Mouse (Mus musculus) 3T3-L1 (cell line): ENCODE measurements at regions not wholly inside any gene's neighbourhood (a gene's known extent, or its start where the extent isn't known, plus 50 kb on each side); places are given as distances from the start of the nearest gene placed in this dataset.

Experiments
- DNase-seq: peaks from one replicate; pipeline ENCODE4 v3.0.0-alpha.2; 2015; ENCODE audit warnings: low read depth, low spot score

DNA sequence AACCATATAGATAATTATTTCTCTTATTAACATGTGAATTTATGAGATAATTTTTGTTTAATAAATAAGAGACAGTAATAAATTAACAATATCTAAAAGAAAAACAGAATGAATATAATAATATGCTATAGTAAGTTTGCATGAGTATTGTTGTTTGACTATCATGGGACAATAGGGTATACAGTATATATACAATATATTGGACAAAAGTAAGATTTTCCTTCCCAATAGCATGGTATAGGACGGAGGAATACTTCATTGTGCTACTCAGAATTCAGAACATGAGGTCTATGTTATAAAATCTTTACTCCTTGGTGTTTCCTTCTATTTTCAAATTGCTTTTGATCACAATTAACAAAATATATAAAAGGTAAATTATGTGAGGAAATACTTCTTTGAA, 771.0 kb upstream of the Pcdh20 start:
- DNase-seq = no peak

GRCm38 (mm10) chr14:89236501-89236900, 765.3 kb upstream of the Pcdh20 start:
- DNase-seq = no peak

GRCm38 (mm10) chr14:89230482-89230881, 759.3 kb upstream of the Pcdh20 start:
- DNase-seq = no peak

GRCm38 (mm10) chr14:89217390-89217789, 746.2 kb upstream of the Pcdh20 start:
- no peak for DNase-seq

DNA sequence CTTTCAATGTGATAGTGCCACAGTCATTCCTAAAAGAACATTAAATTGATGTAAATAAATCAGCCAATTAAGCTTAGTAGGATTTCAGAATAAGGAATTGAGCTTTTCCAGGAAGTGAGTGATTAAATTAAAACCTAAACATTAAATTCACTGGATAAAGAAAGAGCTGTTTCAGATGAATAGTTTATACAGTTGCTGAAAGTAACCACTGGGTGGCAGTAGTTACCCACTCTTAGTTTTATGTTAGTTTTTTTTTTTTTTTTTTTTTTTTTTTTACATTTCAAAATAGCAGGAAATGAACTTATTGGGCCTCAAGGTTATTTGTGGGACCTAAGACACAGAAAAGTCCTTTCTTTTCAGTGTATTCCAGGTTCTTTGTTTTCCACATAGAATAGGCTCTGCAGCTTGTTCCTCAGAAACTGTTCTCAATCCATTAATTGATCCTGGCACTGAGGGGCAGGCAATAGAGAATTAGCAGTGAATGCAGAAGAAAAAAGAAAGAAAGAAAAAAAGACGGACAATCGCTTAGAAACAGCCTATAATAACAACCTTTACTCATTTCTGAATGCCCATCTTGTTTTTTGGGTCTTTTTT, 710.3 kb upstream of the Pcdh20 start:
- DNase-seq = peak; percentile 55

GRCm38 (mm10) chr14:89142994-89143686, 671.9 kb upstream of the Pcdh20 start:
- DNase-seq = no peak

GRCm38 (mm10) chr14:89099296-89099695, 628.1 kb upstream of the Pcdh20 start:
- no peak for DNase-seq

DNA sequence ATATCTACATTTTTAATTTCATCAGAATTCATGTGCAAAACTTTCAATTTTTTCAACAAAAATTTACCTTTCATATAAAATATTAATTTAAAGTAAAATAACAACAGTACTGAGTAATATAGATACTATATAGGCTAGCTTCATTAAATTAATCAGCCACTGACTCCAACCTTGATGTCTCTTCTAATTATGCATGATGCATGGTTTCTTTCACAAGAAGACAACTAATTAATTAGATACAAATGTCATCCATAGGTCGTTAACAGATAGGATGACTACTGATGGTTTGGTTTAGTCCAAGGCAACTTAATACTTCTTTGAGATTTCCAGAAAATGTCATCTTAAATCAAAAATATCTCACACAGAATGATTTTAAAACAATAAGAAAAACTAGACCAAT, 618.5 kb upstream of the Pcdh20 start:
- no peak for DNase-seq

GRCm38 (mm10) chr14:89076014-89076413, 604.8 kb upstream of the Pcdh20 start:
- DNase-seq = no peak

- no peak for DNase-seq
Measured at GRCm38 (mm10) chr14:89063971-89064370, 592.8 kb upstream of the Pcdh20 start.

DNA sequence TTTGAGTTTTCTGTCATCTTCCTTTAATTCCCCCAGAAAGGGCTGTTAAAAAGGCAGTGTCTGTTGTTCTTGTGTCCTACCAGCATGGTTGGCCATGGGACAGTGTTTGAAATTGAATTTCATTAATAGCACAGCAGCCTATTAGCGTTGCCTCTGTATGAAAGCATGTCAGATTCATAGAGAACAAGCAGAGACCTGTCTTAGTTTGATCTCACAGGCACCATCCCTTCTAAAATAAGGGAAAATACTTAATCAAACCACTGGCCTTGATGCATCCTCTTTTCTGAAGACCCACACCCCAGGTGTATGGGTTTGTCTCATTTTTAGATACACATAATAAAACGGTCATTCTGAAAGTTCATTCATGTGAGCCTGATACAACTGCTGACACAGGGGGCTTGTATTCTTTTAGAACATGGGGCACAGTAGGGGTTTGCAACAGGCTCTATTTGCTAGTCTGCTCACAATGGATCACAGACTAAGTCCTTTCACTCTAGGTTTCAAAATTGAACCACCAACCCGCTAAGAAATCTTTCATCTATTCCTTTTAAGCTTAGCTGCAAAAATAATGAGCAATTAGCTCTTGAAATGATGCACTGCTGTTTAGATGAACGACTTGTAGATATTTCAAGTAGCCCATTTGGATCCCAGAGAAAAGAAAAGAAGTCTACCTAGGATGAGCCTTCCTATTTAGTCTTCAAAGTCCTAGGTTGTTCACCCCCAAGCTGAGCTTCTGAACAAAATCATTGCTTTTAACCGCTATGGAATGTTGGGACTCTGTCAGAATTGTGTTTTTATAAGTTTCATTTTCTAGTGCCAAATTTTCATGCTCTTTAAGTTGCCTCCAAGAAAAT, 591.6 kb upstream of the Pcdh20 start:
- DNase-seq = no peak

DNA sequence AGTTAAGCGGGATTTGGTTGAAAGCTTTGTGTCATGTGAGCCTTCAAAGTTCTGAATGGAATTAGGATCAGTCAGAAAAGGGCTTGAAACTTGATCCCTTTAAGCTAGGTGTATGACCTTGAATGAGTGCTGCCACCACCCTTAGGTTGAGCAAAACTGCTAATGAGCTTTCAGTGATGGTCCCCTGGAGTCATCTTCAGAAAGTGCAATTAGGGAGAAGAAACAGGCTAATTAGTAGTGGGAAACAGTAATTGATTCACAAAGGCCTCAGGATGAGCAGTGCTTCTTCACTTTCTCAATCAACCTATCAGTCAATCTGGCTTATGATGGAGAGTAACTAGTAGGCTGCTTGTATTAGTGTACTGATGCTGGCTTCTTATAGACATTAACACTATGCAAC, 590.1 kb upstream of the Pcdh20 start:
- DNase-seq = no peak

DNA sequence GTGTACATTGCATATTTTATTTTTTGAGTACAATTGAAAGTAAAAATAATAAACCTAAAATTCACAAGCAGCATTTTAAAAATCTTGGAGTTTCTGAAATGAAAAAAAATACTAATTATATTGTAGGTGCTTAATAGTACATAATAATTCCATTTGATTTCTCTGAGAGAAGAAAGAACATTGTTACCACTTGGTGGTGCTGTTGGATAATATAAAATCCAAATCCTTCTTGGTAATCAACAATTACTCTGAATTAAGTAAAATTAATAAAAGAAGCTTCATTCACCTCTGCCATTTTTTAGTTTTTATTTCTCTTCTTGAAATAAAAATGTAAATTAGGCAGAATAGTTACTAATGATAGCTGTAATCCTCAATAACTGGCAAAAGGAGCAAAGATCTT, 563.2 kb upstream of the Pcdh20 start:
- peak; percentile 8 for DNase-seq

- no peak for DNase-seq
Measured at GRCm38 (mm10) chr14:89011440-89011839, 540.2 kb upstream of the Pcdh20 start.

GRCm38 (mm10) chr14:89009648-89010047, 538.5 kb upstream of the Pcdh20 start:
- no peak for DNase-seq

- peak; percentile 65 for DNase-seq
Measured at GRCm38 (mm10) chr14:88981895-88982294, 510.7 kb upstream of the Pcdh20 start.

- DNase-seq = no peak
Measured at GRCm38 (mm10) chr14:88976007-88976406, 504.8 kb upstream of the Pcdh20 start.

GRCm38 (mm10) chr14:88934569-88934968, 463.4 kb upstream of the Pcdh20 start:
- DNase-seq = no peak
